ENCODE assay signal across 7 mouse cellular contexts in the genomic region with DNA sequence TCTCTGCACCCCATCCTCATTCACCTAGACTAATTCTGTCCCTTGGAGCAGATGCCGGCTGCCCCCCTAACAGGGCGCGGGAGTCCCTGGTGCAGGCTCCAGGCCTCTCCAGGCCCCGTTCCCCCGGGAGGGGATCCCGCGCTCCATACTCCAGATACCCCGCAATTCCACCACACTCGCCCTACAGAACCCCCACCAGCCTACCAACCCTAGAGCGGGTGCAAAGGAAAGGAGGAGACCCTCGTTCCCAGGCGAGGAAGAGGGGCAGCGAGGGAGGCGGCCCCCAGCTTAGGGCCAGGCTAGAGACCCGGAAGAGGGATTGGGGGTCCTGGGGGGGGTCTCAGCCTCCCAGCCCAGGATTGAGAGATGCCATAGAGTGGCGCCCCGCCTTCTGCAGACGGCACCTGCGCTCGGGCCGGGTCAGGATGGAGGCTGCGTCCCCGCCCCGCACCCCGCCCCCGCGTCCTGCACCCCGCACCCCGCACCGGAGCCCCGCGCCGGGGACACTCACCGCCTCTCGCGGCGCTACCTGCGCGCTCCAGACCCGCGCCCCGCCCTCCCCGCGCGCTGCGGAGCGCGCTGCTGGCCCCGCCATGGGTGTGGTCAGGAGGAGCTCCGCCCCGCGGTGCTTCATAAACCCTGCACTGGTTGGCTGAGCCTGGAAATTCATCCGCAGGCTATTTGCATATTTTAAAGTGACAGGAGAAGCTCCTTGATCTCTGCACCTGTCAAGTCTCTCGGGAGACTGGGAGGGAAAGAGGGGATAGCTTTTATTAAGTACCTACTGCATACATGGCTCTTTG. TPM values are rescaled to one million over a fixed set of nuclear protein-coding genes. Genes with fewer than 3 reads are reported as not detected.
DNase-seq lines count a peak whose midpoint lies in the region; ATAC-seq lines count a peak whose summit lies in the region.

A gene (minus strand): TSS at position 595 of the 803 bp plus-strand sequence.

- H3K27ac ChIP-seq in intestine, embryonic 16.5 days (ENCODE audit: low read length), result no peak within 1 kb of the TSS

- H3K36me3 ChIP-seq in intestine, embryonic 16.5 days (ENCODE audit: control insufficient read depth, insufficient read depth, low read length), result no peaks in the 10 kb centered on the region

- peaks cover 12% of the 10 kb centered on the region for H3K4me1 ChIP-seq in intestine, embryonic 16.5 days (ENCODE audit: control insufficient read depth, insufficient read depth, low read length)

- H3K9me3 ChIP-seq in intestine, embryonic 16.5 days (ENCODE audit: control insufficient read depth, low read length), result no peaks in the 10 kb centered on the region

- ATAC-seq in common myeloid progenitor, adult 5-6 weeks (replicated peaks; ENCODE audit: low read depth, poor library complexity, severe bottlenecking), result peak; percentile 51
- peak; percentile 91 for ATAC-seq in intestine, embryonic 16.5 days
- ATAC-seq in megakaryocyte-erythroid progenitor cell, adult 5-6 weeks (replicated peaks; ENCODE audit: low FRiP score, low TSS enrichment, poor library complexity, severe bottlenecking), result peak; percentile 45

- DNase-seq in adrenal gland, postnatal 10 days, result peak; percentile 83
- peak; percentile 62 for DNase-seq in gastrocnemius, postnatal 10 days
- DNase-seq in left cerebral cortex, postnatal 25 days (ENCODE audit: low spot score in 2 of 2), result peak; percentile 86 to 93
- peak; percentile 79 to 83 for DNase-seq in right cerebral cortex, postnatal 36 days (ENCODE audit: low spot score in 2 of 2)

- WGBS in intestine, embryonic 16.5 days, result under 1% methylated on average over 50 of the region's 54 CpGs

- H3K4me2 ChIP-seq in intestine, embryonic 16.5 days (ENCODE audit: low read depth, low read length), result peak within 1 kb of the TSS; percentile 91

- H3K27me3 ChIP-seq in intestine, embryonic 16.5 days (replicated peaks; ENCODE audit: control insufficient read depth, insufficient read depth, low read length), result 0 out of 2 replicates have a peak, but pooled peaks cover 3% of the 10 kb centered on the region

- intact Hi-C loops in left cerebral cortex, postnatal 25 days (cut with DNase I), result no loop called here

- H3K4me3 ChIP-seq in intestine, embryonic 16.5 days (ENCODE audit: low read length), result peak within 1 kb of the TSS; percentile 65

- H3K9ac ChIP-seq in intestine, embryonic 16.5 days (ENCODE audit: low read depth, low read length), result peak within 1 kb of the TSS; percentile 70

RNA-seq across cellular contexts. Expression of the gene that starts here (rescaled TPM):
- 1 to 10 TPM; 4.8 to 8.4 TPM for total RNA-seq in adrenal gland, postnatal 10 days (2021)
- 64.3 and 91.5 TPM in 2 replicates for total RNA-seq in common myeloid progenitor, adult 5-6 weeks (2017)
- total RNA-seq in gastrocnemius, postnatal 10 days (2021), result 1 to 10 TPM in 1 of 2 experiments, under 1 TPM in 1; 0.26 to 1.2 TPM
- polyA plus RNA-seq in intestine, embryonic 16.5 days (2015; fragmentation: Nextera tagmentation; extraction: Ambion mirVana), result 5.0 and 6.4 TPM in 2 replicates
- total RNA-seq in left cerebral cortex, postnatal 25 days (2021), result 100 to 1,000 TPM; 177 to 183 TPM
- total RNA-seq in megakaryocyte-erythroid progenitor cell, adult 5-6 weeks (2014; fragmentation: Nextera tagmentation), result 183 and 235 TPM in 2 replicates
- 68.1 and 88.4 TPM in 2 replicates for total RNA-seq in megakaryocyte-erythroid progenitor cell, adult 5-6 weeks (2017)
